Mouse (Mus musculus) kidney, adult 2 months (tissue): Measurements from ENCODE around the gene Timm44.

Experiments used
- CTCF ChIP-seq: fragments of 200-500 bp; conservative IDR thresholded peaks from 2 replicates; pipeline ENCODE4 v1.5.1; 2011; ENCODE audit warnings: low read depth, mild to moderate bottlenecking, control low read depth, low read length, moderate library complexity, mixed read lengths; ENCODE audit not compliant: insufficient read depth, insufficient read length
- POLR2A ChIP-seq: fragments of 200-500 bp; IDR thresholded peaks from one replicate; pipeline ENCODE4 v1.6.1; 2011; ENCODE audit warnings: low read depth, low read length, control low read depth

DNA sequence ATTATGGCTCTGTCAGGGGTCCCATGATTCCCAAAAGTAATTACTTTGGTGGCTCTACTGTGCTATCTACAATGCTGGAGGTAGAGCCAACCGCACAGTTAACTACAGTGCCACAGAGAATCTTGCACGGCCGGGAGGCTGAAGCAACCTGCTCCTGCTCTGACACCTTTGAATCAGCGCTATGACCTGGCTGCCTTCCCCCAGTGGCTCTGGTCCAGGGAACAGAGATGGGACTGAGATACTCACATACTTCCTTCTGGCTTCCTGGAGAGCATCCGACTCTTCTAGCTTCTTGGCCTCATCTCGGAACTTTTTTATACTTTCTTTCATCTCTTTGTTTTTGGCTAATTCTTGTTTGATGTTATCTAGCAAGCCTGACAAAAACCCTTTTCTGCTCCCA, 6.1 kb downstream of the Timm44 start:
- TF ChIP-seq POLR2A, result no peak
- TF ChIP-seq CTCF, result no peak
